Mouse (Mus musculus): ENCODE data around the gene Mfsd7a.

- TF ChIP-seq CTCF (IDR thresholded peaks at IDR 0.05; ENCODE audit: extremely low read depth, insufficient read depth, insufficient read length, insufficient replicate concordance) (peak; percentile 46; the same call in 1 of the 2 replicates), POLR2A (IDR thresholded peaks at IDR 0.05; ENCODE audit: low read depth, low read length) (no peak)
Measured at GRCm38 (mm10) chr5:108427186-108427585, 21.5 kb downstream of the Mfsd7a start.
